Mouse (Mus musculus) forebrain, postnatal 0 days (tissue): ENCODE data around the gene Exoc4. TPM values are rescaled to one million over a fixed set of nuclear protein-coding genes. Genes with fewer than 3 reads are reported as not detected.
A peak's percentile ranks its signal among the peaks of the same experiment; 100 is the strongest.

Experiments
- ATAC-seq: fragments of 200-750 bp; cut with Nextera tagmentation; 2 replicates; pipeline ENCODE4 v1.8.0; 2017; ENCODE audit warnings: mild to moderate bottlenecking, moderate library complexity
- DNase-seq: peaks from one replicate; pipeline ENCODE4 v3.0.0-alpha.2; 2015
- H3K27ac ChIP-seq: fragments of 300-500 bp; sonication (generic); 2 replicates; pipeline ENCODE4 v1.5.1; 2014; ENCODE audit warnings: low read depth, mild to moderate bottlenecking, antibody characterized with exemption, low read length, moderate library complexity, mixed read lengths
- H3K27me3 ChIP-seq: fragments of 300-500 bp; sonication (generic); 2 replicates; pipeline ENCODE4 v1.6.1; 2014; ENCODE audit warnings: mild to moderate bottlenecking, low read length, mixed read lengths; ENCODE audit not compliant: insufficient read depth
- H3K36me3 ChIP-seq: fragments of 300-500 bp; sonication (generic); 2 replicates; pipeline ENCODE4 v1.6.1; 2014; ENCODE audit warnings: mild to moderate bottlenecking, moderate library complexity; ENCODE audit not compliant: insufficient read depth
- H3K4me1 ChIP-seq: fragments of 300-500 bp; sonication (generic); 2 replicates; pipeline ENCODE4 v1.6.1; 2014; ENCODE audit warnings: antibody characterized with exemption; ENCODE audit not compliant: insufficient read depth
- H3K4me2 ChIP-seq: fragments of 300-500 bp; sonication (generic); 2 replicates; pipeline ENCODE4 v1.6.1; 2014; ENCODE audit warnings: low read depth, mild to moderate bottlenecking, moderate library complexity
- H3K4me3 ChIP-seq: fragments of 300-500 bp; sonication (generic); 2 replicates; pipeline ENCODE4 v1.5.1; 2014; ENCODE audit warnings: low read depth, low read length, mixed read lengths
- H3K9ac ChIP-seq: fragments of 300-500 bp; sonication (generic); 2 replicates; pipeline ENCODE4 v1.6.1; 2014; ENCODE audit warnings: mild to moderate bottlenecking
- H3K9me3 ChIP-seq: fragments of 300-500 bp; sonication (generic); 2 replicates; pipeline ENCODE4 v1.6.1; 2016; ENCODE audit warnings: low read length
- CTCF ChIP-seq: sonication (generic); IDR thresholded peaks from 2 replicates; pipeline ENCODE4 v1.5.1; 2016; ENCODE audit warnings: antibody characterized with exemption, control low read depth, low read depth
- WGBS: fragments of 180-500 bp; shearing (Covaris S2); extraction: QIAGEN DNeasy Blood & Tissue Kit; methylation state at CpG from one replicate; pipeline ENCODE4 v1.1.7; 2014; 5-methylcytosine and 5-hydroxymethylcytosine counted together
- polyA plus RNA-seq: library from polyadenylated mRNA; unstranded; fragments of >200 nt; fragmentation: Nextera tagmentation; extraction: Ambion mirVana; gene quantifications from 2 replicates; pipeline ENCODE4 v1.2.1, GENCODE M21; 2015
- total RNA-seq: library from RNA; depleted of rRNA; stranded (reverse); fragments of >200 nt; gene quantifications from 2 replicates; pipeline ENCODE4 v1.2.3, GENCODE M21; 2014

Exoc4 gene
- total and polyA plus RNA-seq, 2 experiments from 2014 or later: 29.0 to 90.9 TPM

DNA sequence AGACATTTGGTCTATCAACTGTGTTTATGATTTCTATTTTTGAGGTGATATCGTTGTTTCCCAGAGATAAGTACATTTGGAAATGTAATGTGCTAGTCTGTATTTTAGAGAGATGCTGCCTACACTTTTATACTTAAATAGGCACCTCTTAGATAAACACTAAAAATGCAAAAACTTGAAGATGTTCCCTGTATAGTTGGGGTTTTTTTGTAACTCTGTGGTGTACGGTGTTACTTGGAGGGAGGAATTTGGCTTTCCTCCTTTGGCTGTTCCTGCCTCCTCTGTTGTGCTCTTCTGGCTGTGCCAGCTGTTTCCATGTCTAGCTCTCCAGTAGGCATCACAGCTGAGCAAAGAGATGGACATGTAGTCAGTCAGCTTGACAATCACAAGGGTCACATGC is 638.1 kb downstream of the Exoc4 start:
- Histone ChIP-seq H3K4me2 (no peak overlapping the region), H3K27ac (no peak overlapping the region), H3K27me3 (no peaks in the 10 kb centered on the region), H3K9ac (no peak overlapping the region), H3K36me3 (no peaks in the 10 kb centered on the region), H3K4me3 (no peak overlapping the region), H3K9me3 (no peaks in the 10 kb centered on the region), H3K4me1 (no peaks in the 10 kb centered on the region)
- WGBS: 72% methylated on average over 2 of the region's 2 CpGs
- TF ChIP-seq CTCF: no peak
- ATAC-seq: no peak
- no peak for DNase-seq

- Histone ChIP-seq H3K36me3 (no peaks in the 10 kb centered on the region), H3K4me2 (no peak overlapping the region), H3K27ac (no peak overlapping the region), H3K4me1 (no peaks in the 10 kb centered on the region), H3K9ac (no peak overlapping the region), H3K27me3 (no peaks in the 10 kb centered on the region), H3K9me3 (no peaks in the 10 kb centered on the region), H3K4me3 (no peak overlapping the region)
- no peak for ATAC-seq
- TF ChIP-seq CTCF: no peak
- WGBS: 40% methylated on average over 1 of the region's 1 CpGs
- no peak for DNase-seq
Observed at GRCm38 (mm10) chr6:33890926-33891325, 642.0 kb downstream of the Exoc4 start.

- no peaks in the 10 kb centered on the region for H3K9me3 ChIP-seq
- no peak overlapping the region for H3K9ac ChIP-seq
- no peaks in the 10 kb centered on the region for H3K4me1 ChIP-seq
- ATAC-seq: no peak
- no peak for TF ChIP-seq CTCF
- DNase-seq: no peak
- H3K4me2 ChIP-seq: no peak overlapping the region
- H3K4me3 ChIP-seq: no peak overlapping the region
- H3K27ac ChIP-seq: no peak overlapping the region
- no peaks in the 10 kb centered on the region for H3K36me3 ChIP-seq
- H3K27me3 ChIP-seq: no peaks in the 10 kb centered on the region
- 51% methylated on average over 2 of the region's 2 CpGs for WGBS
Observed at GRCm38 (mm10) chr6:33892142-33892541, 643.3 kb downstream of the Exoc4 start.

DNA sequence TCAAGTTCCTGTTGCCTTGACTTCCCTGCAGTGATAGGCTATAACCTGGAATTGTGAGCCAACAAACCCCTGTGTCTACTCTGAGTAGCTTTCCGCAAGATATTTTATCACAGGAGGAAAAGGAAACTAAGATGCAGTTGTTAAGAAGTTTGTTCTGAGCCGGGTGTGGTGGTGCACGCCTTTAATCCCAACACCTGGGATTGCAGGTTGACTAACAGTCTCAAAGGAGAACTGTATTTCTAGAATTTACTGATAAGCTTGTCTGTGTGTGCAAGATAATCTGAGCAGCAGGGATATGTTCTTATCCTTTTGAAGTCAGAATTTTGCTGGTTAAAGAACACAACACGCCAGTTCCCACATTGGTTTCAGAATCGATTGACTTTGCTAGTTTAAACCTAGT is 651.1 kb downstream of the Exoc4 start:
- 89% methylated on average over 5 of the region's 5 CpGs for WGBS
- Histone ChIP-seq H3K27ac (no peak overlapping the region), H3K9ac (no peak overlapping the region), H3K36me3 (no peaks in the 10 kb centered on the region), H3K4me2 (no peak overlapping the region), H3K9me3 (no peaks in the 10 kb centered on the region), H3K4me1 (no peaks in the 10 kb centered on the region), H3K27me3 (no peaks in the 10 kb centered on the region), H3K4me3 (no peak overlapping the region)
- no peak for TF ChIP-seq CTCF
- DNase-seq (no peak), ATAC-seq (no peak)

- no peaks in the 10 kb centered on the region for H3K9me3 ChIP-seq
- no peaks in the 10 kb centered on the region for H3K4me1 ChIP-seq
- no peak overlapping the region for H3K27ac ChIP-seq
- DNase-seq: no peak
- no peak overlapping the region for H3K9ac ChIP-seq
- WGBS: 70% methylated on average over 4 of the region's 4 CpGs
- no peak for ATAC-seq
- no peak overlapping the region for H3K4me3 ChIP-seq
- H3K4me2 ChIP-seq: no peak overlapping the region
- H3K36me3 ChIP-seq: no peaks in the 10 kb centered on the region
- TF ChIP-seq CTCF: peak; percentile 40
- H3K27me3 ChIP-seq: no peaks in the 10 kb centered on the region
Observed at GRCm38 (mm10) chr6:33900615-33901014, 651.7 kb downstream of the Exoc4 start.

- 74% methylated on average over 1 of the region's 1 CpGs for WGBS
- H3K4me2 ChIP-seq: no peak overlapping the region
Observed at GRCm38 (mm10) chr6:33905099-33905498, 656.2 kb downstream of the Exoc4 start.

GRCm38 (mm10) chr6:33910671-33911070 is 661.8 kb downstream of the Exoc4 start:
- WGBS: 94% methylated on average over 3 of the region's 3 CpGs

More at GRCm38 (mm10) chr6:33905099-33905498, 656.2 kb downstream of the Exoc4 start:
- Histone ChIP-seq H3K27ac (no peak overlapping the region), H3K27me3 (no peaks in the 10 kb centered on the region), H3K9me3 (no peaks in the 10 kb centered on the region), H3K4me1 (no peaks in the 10 kb centered on the region), H3K36me3 (no peaks in the 10 kb centered on the region), H3K9ac (no peak overlapping the region), H3K4me3 (no peak overlapping the region)
- no peak for TF ChIP-seq CTCF
- DNase-seq (no peak), ATAC-seq (no peak)

More at GRCm38 (mm10) chr6:33910671-33911070, 661.8 kb downstream of the Exoc4 start:
- Histone ChIP-seq H3K36me3 (no peaks in the 10 kb centered on the region), H3K4me1 (peaks cover 5% of the 10 kb centered on the region; the same call in 1 of the 2 replicates), H3K4me2 (no peak overlapping the region), H3K4me3 (no peak overlapping the region), H3K9ac (no peak overlapping the region), H3K9me3 (no peaks in the 10 kb centered on the region), H3K27ac (no peak overlapping the region), H3K27me3 (no peaks in the 10 kb centered on the region)
- no peak for DNase-seq
- no peak for ATAC-seq
- TF ChIP-seq CTCF: no peak
